Mouse (Mus musculus) c-Kit-positive CD71-positive TER-119-negative erythroid progenitor cells, embryonic 14.5 days (primary cell): ENCODE data around the gene Inpp5f.
"Not testable (repeated sequence)": the region's sequence is repeated elsewhere in the genome, so short reads cannot be mapped to it uniquely, and the experiment has no call there.

Experiments
- DNase-seq: peaks from one replicate; pipeline ENCODE4 v3.0.0-alpha.2; 2013; ENCODE audit warnings: low read depth

Inpp5f gene

DNA sequence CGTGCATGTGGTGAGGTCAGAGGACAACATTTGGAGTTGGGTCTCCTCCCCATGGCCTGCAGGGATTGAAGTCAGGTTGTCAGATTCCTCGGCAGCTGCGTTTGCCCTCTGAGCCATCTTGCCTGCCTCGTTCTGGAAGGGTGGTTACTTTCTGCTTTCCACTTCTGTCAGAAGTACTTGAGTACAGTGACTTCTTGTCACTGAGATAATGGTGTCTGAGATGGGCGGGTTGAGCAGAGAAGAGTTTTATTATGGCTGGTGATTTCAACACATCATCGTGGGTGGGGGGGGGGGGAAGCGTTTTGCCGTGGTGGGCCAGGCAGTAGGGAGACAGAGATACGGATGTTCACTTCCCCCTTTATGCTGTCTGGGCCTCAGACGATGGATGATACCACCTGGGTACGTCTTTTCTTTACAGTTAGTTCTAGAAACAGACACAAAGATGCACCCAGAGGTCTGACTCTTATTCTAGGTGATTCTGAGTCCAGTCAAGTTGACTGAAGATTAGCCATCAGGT, 53.8 kb downstream of the Inpp5f start:
- DNase-seq = no peak

GRCm38 (mm10) chr7:128667788-128668187, 56.7 kb downstream of the Inpp5f start:
- DNase-seq = no peak

GRCm38 (mm10) chr7:128668831-128669230, 57.7 kb downstream of the Inpp5f start:
- no peak for DNase-seq

DNA sequence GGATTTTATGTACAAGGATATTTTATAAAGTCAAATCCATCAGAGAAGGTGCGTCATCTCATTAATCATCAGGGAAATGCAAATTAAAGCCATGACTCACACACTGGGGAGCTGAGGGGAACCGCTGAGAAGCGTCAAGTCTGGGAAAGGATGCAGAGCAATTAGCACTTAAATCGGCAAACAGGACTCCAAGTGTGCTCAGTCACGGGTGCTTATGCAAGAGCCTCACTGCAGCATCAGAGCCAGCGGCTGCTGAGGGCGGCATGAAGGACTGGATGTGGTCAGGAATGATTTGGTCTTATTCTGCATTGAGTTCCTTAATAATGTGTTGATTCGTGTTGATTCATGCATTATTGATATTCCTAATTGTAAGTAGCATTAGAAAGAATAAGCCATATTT, 60.8 kb downstream of the Inpp5f start:
- DNase-seq = no peak

DNA sequence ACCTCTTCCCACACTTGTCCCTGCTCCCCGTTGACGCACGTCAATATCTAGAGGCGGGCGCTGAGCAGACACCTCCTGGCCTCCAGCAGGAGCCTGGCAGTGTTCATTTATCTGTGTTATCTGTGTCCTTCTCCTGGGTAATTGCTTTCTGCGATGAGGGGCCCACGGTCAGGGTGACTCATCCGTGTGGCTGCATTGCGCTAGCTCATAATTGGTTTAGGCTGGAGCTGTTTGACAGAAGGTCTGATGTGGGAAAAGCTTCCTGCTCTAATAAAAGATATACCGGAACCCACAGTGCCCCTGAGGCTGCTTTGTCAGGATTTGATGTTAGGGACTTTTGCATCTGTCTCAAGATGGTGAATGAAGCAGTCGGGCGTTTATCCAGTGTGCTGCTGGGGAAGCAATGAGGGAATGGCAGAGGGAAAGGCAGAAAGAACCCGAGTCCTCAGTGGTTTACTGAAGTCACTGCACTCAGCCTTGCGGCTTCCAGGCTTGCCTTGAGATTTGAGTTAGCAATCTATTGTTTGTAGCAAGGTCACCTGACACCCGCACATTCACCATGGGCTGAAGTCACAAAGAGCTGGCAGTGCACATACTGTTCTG, 61.4 kb downstream of the Inpp5f start:
- peak; percentile 74 for DNase-seq

DNA sequence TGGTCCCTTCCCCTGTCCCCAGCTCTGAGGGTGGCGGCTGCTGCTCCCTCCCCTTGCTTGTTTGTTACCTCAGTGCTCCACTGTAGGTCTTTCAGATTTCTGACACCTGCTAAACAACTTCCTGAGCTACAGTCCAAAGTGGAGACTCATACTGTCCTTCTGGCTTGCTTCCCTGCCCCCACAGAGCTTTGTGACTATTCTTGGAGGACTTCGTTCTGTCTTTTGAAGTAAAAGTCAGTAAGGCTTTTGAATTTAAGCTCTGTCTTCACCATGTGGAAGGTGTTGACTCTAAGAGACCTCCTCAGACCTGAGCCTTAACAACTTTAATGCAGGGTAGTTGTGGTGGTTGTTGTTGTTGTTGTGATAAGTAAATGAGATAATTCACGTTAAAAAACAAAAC, 67.4 kb downstream of the Inpp5f start:
- no peak for DNase-seq

DNA sequence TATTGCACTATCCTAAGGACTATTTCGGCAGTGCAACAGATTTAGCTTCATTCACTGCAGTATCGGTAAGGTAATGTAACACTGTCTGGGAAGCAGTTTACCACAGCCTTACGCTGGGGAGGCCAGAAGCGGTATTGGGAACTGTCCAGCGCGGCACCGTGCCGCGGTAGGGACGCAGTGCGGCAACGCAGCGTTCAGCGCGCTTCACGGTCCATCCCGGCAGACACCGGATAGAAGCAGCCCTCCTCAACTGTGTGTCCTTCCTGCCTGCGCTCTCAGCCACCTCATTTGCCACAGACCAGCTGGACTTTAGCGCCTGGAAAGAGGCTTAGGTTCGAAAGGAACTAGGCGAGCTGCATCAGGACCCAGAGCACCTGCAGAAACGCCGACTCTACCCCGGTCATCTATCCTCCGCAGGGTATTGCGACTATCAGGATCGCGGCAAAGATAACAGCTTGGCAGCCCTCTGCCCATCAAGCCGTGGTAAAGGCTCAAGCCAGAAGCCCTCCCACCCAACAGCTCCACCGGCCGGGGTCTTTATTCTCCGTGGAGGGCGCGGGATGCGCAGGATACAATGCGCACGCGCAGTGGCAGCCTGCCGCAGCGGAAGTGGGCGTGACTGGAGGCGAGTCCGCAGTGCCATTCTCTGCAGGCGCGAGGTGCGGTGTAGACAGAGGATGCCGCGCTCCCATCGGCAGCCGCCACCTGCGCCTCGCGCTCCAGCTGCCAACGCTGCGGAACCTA, 76.9 kb downstream of the Inpp5f start:
- DNase-seq = no peak

GRCm38 (mm10) chr7:128689347-128689746, 78.2 kb downstream of the Inpp5f start:
- no peak for DNase-seq

DNA sequence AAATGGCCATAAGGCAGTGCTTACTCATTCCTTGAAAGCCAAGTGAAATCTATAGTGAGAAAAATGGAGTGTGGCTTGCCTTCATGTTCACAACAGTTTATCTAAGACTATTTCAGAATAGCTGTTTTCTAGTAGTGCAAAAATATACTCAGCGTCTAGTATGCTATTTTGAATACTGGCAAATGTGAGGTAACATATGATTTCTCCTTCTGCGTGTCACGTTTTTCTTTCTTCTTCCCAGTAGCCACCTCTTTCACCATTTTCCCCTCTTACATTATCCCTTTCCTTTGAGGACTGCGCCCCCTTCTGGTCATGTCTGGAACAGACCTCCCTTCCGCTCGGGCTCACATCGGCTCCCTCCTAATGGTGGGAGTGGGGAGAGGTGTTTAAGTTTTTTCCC, 78.9 kb downstream of the Inpp5f start:
- peak; percentile 76 for DNase-seq

- DNase-seq = no peak
These were observed 79.7 kb downstream of the Inpp5f start for GRCm38 (mm10) chr7:128690796-128691195.

- no peak for DNase-seq
These were observed 81.0 kb downstream of the Inpp5f start for GRCm38 (mm10) chr7:128692163-128692562.

DNA sequence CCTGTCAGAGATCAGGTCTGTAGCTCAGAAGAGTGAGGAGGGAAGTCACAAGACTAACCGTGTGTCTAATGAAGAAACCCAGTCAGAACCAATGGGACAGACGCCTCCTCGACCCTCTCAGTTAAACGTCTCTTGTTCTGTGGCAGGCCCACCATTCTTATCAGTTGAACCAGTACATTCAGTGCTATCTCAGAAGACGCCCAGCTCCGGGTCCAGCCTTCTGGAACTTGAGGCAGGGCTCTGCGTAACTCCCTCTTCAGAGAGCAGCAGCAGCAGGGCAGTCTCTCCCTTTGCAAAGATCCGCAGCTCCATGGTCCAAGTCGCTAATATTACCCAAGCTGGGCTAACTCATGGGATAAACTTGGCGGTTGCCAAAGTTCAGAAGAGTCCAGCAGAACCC, 83.7 kb downstream of the Inpp5f start:
- DNase-seq = no peak

DNA sequence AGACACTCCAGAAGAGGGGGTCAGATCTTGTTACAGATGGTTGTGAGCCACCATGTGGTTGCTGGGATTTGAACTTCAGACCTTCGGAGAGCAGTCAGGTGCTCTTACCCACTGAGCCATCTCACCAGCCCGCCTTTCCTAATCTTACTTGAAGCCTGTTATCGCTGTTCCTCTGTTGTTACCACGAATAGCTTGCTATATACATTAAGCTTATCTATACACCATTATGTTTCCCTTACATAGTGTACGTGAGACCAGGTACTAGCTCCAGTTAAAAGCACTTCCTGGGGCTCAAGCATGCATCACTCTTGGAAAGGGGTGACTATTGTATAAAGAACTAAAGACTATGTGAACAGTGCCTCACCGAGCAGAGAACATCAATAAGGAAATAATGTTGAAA, 88.8 kb downstream of the Inpp5f start:
- not testable (repeated sequence) for DNase-seq

DNA sequence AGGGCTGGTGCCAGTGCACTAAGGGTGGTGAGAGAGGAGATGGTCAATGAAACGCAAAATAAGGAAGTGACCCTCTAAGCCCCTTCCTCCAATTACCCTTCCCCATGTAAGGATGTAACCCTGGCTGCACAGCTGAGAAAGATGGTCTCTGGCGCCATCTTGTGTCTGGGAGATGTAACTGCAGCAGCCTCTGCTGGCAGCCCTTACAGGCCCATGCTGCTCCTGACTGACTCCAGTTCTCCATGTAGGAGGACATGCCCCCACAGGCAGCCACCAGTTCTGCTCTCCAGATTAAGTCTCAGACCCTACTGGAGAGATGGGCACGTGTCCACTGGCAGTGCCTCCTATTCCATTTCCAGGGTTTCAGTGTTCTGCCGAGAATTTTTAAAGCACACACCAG, 94.6 kb downstream of the Inpp5f start:
- no peak for DNase-seq

DNA sequence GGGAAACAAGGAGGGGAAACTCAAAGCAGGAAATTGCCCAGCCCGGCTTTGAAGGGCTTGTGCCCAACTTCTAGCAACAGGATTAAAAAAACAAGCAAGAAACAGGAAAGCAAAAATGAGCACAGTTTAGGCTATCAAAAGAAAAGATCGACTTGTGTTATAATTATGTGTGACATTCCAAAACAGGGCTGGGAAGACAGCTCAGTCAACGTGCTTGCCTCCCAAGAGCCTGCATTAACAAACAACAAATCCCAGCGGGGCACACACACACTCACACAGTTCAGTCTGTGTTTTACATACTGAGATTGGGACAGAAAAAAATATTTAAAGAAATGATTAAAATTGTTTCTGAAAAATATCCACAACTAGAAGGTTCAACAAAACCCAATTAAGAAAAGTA, 106.9 kb downstream of the Inpp5f start:
- no peak for DNase-seq

- peak; percentile 73 for DNase-seq
These were observed 113.6 kb downstream of the Inpp5f start for GRCm38 (mm10) chr7:128724761-128725160.

- DNase-seq = no peak
These were observed 114.1 kb downstream of the Inpp5f start for GRCm38 (mm10) chr7:128725189-128725588.

- DNase-seq = no peak
These were observed 115.9 kb downstream of the Inpp5f start for GRCm38 (mm10) chr7:128726999-128727398.

GRCm38 (mm10) chr7:128727701-128728100, 116.6 kb downstream of the Inpp5f start:
- DNase-seq = no peak

DNA sequence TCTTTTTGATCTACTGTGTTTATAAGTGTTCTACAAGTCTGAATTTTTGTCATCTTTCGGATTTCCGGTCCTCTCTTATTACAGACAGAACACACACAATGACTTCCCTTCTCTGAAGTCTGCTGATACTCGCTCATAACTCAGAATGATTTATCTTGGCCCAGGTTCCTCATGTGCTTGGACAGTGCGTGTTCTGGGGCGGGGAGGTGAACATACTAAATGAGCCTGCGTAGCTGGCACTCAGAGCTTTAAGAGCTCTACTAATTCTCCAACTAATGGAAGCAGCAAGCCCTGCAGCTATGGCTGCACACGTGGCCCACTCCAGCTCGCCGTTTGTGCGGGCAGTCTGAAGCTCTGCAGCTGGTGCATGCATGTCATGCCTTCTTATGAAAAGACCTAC, 117.6 kb downstream of the Inpp5f start:
- DNase-seq = no peak

DNA sequence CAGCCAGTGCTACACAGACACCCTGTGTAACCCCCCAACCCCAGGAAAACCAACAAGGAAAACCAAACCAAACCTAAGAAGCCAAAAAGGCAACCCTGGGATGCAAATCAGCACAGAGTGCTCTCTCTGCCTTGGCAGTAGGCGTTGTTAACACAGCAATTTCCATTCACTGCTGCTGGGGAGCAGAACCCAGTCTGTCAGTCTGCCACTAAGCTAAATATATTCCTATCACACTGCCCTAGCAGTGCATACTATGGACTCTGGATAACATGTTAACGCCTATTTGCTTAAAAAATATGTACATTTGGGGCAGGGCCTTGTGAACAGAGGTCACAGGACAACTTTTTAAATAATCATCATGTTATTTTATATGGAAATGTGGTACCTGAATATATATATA, 120.5 kb downstream of the Inpp5f start:
- DNase-seq = no peak

DNA sequence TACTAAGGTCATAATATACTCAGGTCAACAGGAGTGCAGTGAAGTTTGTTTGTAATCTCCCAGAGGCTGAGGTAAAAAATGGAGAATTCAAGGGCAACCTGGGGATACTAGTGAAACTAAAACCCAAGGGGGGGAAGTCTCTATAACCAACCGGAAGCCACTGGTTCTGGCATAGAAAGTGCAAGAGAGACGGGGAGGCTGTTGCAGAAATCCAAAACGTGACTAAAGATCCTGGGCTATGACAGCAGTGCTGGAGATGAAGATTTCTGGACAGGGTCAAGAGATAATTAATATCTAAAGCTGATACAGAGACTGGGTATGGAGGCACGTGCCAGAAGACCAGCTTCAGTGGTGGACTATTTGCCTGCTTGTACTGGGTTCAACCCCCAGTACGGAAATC, 126.9 kb downstream of the Inpp5f start:
- DNase-seq = no peak

DNA sequence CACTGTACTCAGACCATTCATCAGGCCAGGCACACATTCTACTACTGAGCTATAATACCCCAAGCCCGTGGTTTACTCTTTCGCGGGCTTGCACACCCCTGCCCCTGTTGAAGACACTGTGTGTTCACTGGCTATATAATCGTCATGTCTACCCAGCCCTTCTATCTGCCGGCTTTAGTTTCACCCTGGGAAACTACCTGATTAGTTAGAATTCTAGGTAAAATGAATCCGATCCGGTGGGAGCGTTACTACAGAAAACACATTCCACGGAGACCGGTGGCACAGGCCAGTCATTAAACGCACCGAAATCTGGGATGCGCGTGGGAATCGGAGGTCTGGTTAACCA, 128.0 kb downstream of the Inpp5f start:
- DNase-seq = no peak
